Mouse (Mus musculus) limb, embryonic 11.5 days (tissue): Measurements from ENCODE around the gene Cacna1d. TPM values are rescaled to one million over a fixed set of nuclear protein-coding genes. Genes with fewer than 3 reads are reported as not detected.

ENCODE experiments used
- ATAC-seq: fragments of 200-750 bp; cut with Nextera tagmentation; 2 replicates; pipeline ENCODE4 v1.8.0; 2017; ENCODE audit warnings: low read depth; ENCODE audit not compliant: insufficient number of reproducible peaks, low FRiP score, low TSS enrichment
- DNase-seq: peaks from one replicate; pipeline ENCODE4 v3.0.0-alpha.2; 2015; ENCODE audit warnings: low spot score
- H3K27ac ChIP-seq: fragments of 300-500 bp; sonication (generic); replicated peaks from 2 replicates; pipeline ENCODE4 v1.5.1; 2014; ENCODE audit warnings: low read depth, mild to moderate bottlenecking, low read length
- H3K27me3 ChIP-seq: fragments of 300-500 bp; sonication (generic); 2 replicates; pipeline ENCODE4 v1.6.1; 2014; ENCODE audit warnings: mild to moderate bottlenecking, low read length, mixed read lengths; ENCODE audit not compliant: control insufficient read depth, insufficient read depth
- H3K36me3 ChIP-seq: fragments of 300-500 bp; sonication (generic); 2 replicates; pipeline ENCODE4 v1.6.1; 2014; ENCODE audit warnings: mild to moderate bottlenecking, low read length, moderate library complexity, mixed read lengths; ENCODE audit not compliant: control insufficient read depth, insufficient read depth
- H3K4me1 ChIP-seq: fragments of 300-500 bp; sonication (generic); 2 replicates; pipeline ENCODE4 v1.6.1; 2014; ENCODE audit warnings: low read length, mixed read lengths; ENCODE audit not compliant: control insufficient read depth, insufficient read depth
- H3K4me2 ChIP-seq: fragments of 300-500 bp; sonication (generic); 2 replicates; pipeline ENCODE4 v1.6.1; 2014; ENCODE audit warnings: low read depth, mild to moderate bottlenecking, moderate library complexity; ENCODE audit not compliant: severe bottlenecking
- H3K4me3 ChIP-seq: fragments of 300-500 bp; sonication (generic); 2 replicates; pipeline ENCODE4 v1.5.1; 2014; ENCODE audit warnings: low read depth, low read length
- H3K9ac ChIP-seq: fragments of 300-500 bp; sonication (generic); 2 replicates; pipeline ENCODE4 v1.6.1; 2014; ENCODE audit warnings: mild to moderate bottlenecking, low read length
- H3K9me3 ChIP-seq: fragments of 300-500 bp; sonication (generic); 2 replicates; pipeline ENCODE4 v1.6.1; 2016; ENCODE audit warnings: low read length; ENCODE audit not compliant: control insufficient read depth
- whole genome bisulfite sequencing: fragments of 180-500 bp; shearing (Covaris S2); extraction: QIAGEN DNeasy Blood & Tissue Kit; methylation state at CpG from one replicate; pipeline ENCODE4 v1.1.7; 2014; 5-methylcytosine and 5-hydroxymethylcytosine counted together
- polyA plus RNA-seq: library from polyadenylated mRNA; unstranded; fragments of >200 nt; fragmentation: Nextera tagmentation; extraction: Ambion mirVana; gene quantifications from 2 replicates; pipeline ENCODE4 v1.2.1, GENCODE M21; 2014

The Cacna1d gene
- polyA plus RNA-seq, 1 experiment from 2014 or later: 2.1 TPM

- ATAC-seq (no peak), DNase-seq (no peak)
- H3K27ac ChIP-seq: no peak overlapping the region
- H3K9ac ChIP-seq: no peak overlapping the region
- 80% methylated on average over 10 of the region's 10 CpGs for WGBS
- no peak overlapping the region for H3K4me2 ChIP-seq
- no peaks in the 10 kb centered on the region for H3K4me1 ChIP-seq
- no peaks in the 10 kb centered on the region for H3K9me3 ChIP-seq
- H3K27me3 ChIP-seq: no peaks in the 10 kb centered on the region
- no peak overlapping the region for H3K4me3 ChIP-seq
- H3K36me3 ChIP-seq: no peaks in the 10 kb centered on the region
Observed at GRCm38 (mm10) chr14:30284446-30284845, 206.8 kb downstream of the Cacna1d start.

GRCm38 (mm10) chr14:30284022-30284421 is 207.2 kb downstream of the Cacna1d start:
- Histone ChIP-seq H3K27me3 (no peaks in the 10 kb centered on the region), H3K4me3 (no peak overlapping the region), H3K27ac (no peak overlapping the region), H3K36me3 (no peaks in the 10 kb centered on the region), H3K9me3 (no peaks in the 10 kb centered on the region), H3K4me1 (no peaks in the 10 kb centered on the region), H3K9ac (no peak overlapping the region), H3K4me2 (no peak overlapping the region)
- no peak for DNase-seq
- no peak for ATAC-seq
- WGBS: 70% methylated on average over 10 of the region's 10 CpGs

- DNase-seq (no peak), ATAC-seq (no peak)
- Histone ChIP-seq H3K9me3 (no peaks in the 10 kb centered on the region), H3K36me3 (no peaks in the 10 kb centered on the region), H3K27ac (no peak overlapping the region), H3K4me3 (no peak overlapping the region), H3K4me2 (no peak overlapping the region), H3K9ac (no peak overlapping the region), H3K4me1 (no peaks in the 10 kb centered on the region), H3K27me3 (no peaks in the 10 kb centered on the region)
- WGBS: 91% methylated on average over 9 of the region's 9 CpGs
Observed at GRCm38 (mm10) chr14:30275572-30275971, 215.7 kb downstream of the Cacna1d start.

GRCm38 (mm10) chr14:30272976-30273375 is 218.3 kb downstream of the Cacna1d start:
- Histone ChIP-seq H3K27me3 (no peaks in the 10 kb centered on the region), H3K4me3 (no peak overlapping the region), H3K4me2 (no peak overlapping the region), H3K27ac (no peak overlapping the region), H3K9me3 (no peaks in the 10 kb centered on the region), H3K36me3 (no peaks in the 10 kb centered on the region), H3K9ac (no peak overlapping the region), H3K4me1 (no peaks in the 10 kb centered on the region)
- WGBS: 81% methylated on average over 4 of the region's 4 CpGs
- DNase-seq (no peak), ATAC-seq (no peak)

GRCm38 (mm10) chr14:30272523-30272922 is 218.7 kb downstream of the Cacna1d start:
- no peak overlapping the region for H3K4me3 ChIP-seq
- ATAC-seq (no peak), DNase-seq (no peak)
- no peaks in the 10 kb centered on the region for H3K27me3 ChIP-seq
- no peak overlapping the region for H3K4me2 ChIP-seq
- H3K4me1 ChIP-seq: no peaks in the 10 kb centered on the region
- H3K9me3 ChIP-seq: no peaks in the 10 kb centered on the region
- H3K27ac ChIP-seq: no peak overlapping the region
- H3K9ac ChIP-seq: no peak overlapping the region
- 86% methylated on average over 5 of the region's 5 CpGs for WGBS
- H3K36me3 ChIP-seq: no peaks in the 10 kb centered on the region

GRCm38 (mm10) chr14:30271856-30272255 is 219.4 kb downstream of the Cacna1d start:
- Histone ChIP-seq H3K9ac (no peak overlapping the region), H3K4me2 (no peak overlapping the region), H3K27ac (no peak overlapping the region), H3K4me3 (no peak overlapping the region), H3K9me3 (no peaks in the 10 kb centered on the region), H3K36me3 (no peaks in the 10 kb centered on the region), H3K27me3 (no peaks in the 10 kb centered on the region), H3K4me1 (no peaks in the 10 kb centered on the region)
- DNase-seq: no peak
- no peak for ATAC-seq
- WGBS: 85% methylated on average over 8 of the region's 8 CpGs

- no peak for DNase-seq
- Histone ChIP-seq H3K4me3 (no peak overlapping the region), H3K27ac (no peak overlapping the region), H3K27me3 (no peaks in the 10 kb centered on the region), H3K9ac (no peak overlapping the region), H3K9me3 (no peaks in the 10 kb centered on the region), H3K36me3 (no peaks in the 10 kb centered on the region), H3K4me2 (no peak overlapping the region), H3K4me1 (no peaks in the 10 kb centered on the region)
- WGBS: 78% methylated on average over 5 of the region's 5 CpGs
- no peak for ATAC-seq
Observed at GRCm38 (mm10) chr14:30270350-30270749, 220.9 kb downstream of the Cacna1d start.

- no peak overlapping the region for H3K9ac ChIP-seq
- H3K36me3 ChIP-seq: no peaks in the 10 kb centered on the region
- H3K27ac ChIP-seq: no peak overlapping the region
- H3K4me3 ChIP-seq: no peak overlapping the region
- 76% methylated on average over 9 of the region's 9 CpGs for WGBS
- H3K4me1 ChIP-seq: peaks cover 4% of the 10 kb centered on the region; the same call in 1 of the 2 replicates
- DNase-seq (no peak), ATAC-seq (no peak)
- no peaks in the 10 kb centered on the region for H3K9me3 ChIP-seq
- H3K27me3 ChIP-seq: no peaks in the 10 kb centered on the region
- H3K4me2 ChIP-seq: no peak overlapping the region
Observed at GRCm38 (mm10) chr14:30265728-30266127, 225.5 kb downstream of the Cacna1d start.

- no peak for DNase-seq
Observed at GRCm38 (mm10) chr14:30261561-30262251, 229.5 kb downstream of the Cacna1d start.

More at GRCm38 (mm10) chr14:30261561-30262251, 229.5 kb downstream of the Cacna1d start:
- H3K4me3 ChIP-seq: no peak overlapping the region
- peaks cover 12% of the 10 kb centered on the region for H3K4me1 ChIP-seq
- H3K4me2 ChIP-seq: no peak overlapping the region
- H3K36me3 ChIP-seq: no peaks in the 10 kb centered on the region
- H3K9me3 ChIP-seq: no peaks in the 10 kb centered on the region
- no peak for ATAC-seq
- no peak overlapping the region for H3K9ac ChIP-seq
- WGBS: 73% methylated on average over 10 of the region's 10 CpGs
- H3K27ac ChIP-seq: no peak overlapping the region
- H3K27me3 ChIP-seq: no peaks in the 10 kb centered on the region
